Mouse (Mus musculus) liver, adult 2 months (tissue): ENCODE data around the gene Rccd1. TPM values are rescaled to one million over a fixed set of nuclear protein-coding genes. Genes with fewer than 3 reads are reported as not detected.
A peak's percentile ranks its signal among the peaks of the same experiment; 100 is the strongest.

ENCODE experiments used
- DNase-seq: peaks from one replicate; pipeline ENCODE4 v3.0.0-alpha.2; 2011; ENCODE audit warnings: low read depth, low spot score; ENCODE audit errors: extremely low read depth
- H3K27ac ChIP-seq: fragments of 200-500 bp; replicated peaks from 2 replicates; pipeline ENCODE4 v1.5.1; 2012; ENCODE audit warnings: low read depth, mild to moderate bottlenecking, control low read depth, inconsistent platforms, low read length; ENCODE audit not compliant: insufficient read depth
- H3K27me3 ChIP-seq: fragments of 200-500 bp; 2 replicates; pipeline ENCODE4 v1.6.1; 2012; ENCODE audit warnings: mild to moderate bottlenecking, moderate library complexity, low read length, inconsistent platforms; ENCODE audit not compliant: control insufficient read depth, insufficient read depth
- H3K36me3 ChIP-seq: fragments of 200-500 bp; 2 replicates; pipeline ENCODE4 v1.6.1; 2012; ENCODE audit warnings: low read length, inconsistent platforms; ENCODE audit not compliant: control insufficient read depth, insufficient read depth
- H3K4me1 ChIP-seq: fragments of 200-500 bp; 2 replicates; pipeline ENCODE4 v1.6.1; 2011; ENCODE audit warnings: low read length; ENCODE audit not compliant: control insufficient read depth, insufficient read depth
- H3K4me3 ChIP-seq: fragments of 200-500 bp; 2 replicates; pipeline ENCODE4 v1.5.1; 2011; ENCODE audit warnings: low read depth, mild to moderate bottlenecking, control low read depth, low read length, moderate library complexity; ENCODE audit not compliant: insufficient read depth
- H3K79me2 ChIP-seq: fragments of 200-500 bp; 2 replicates; pipeline ENCODE4 v1.6.1; 2012; ENCODE audit warnings: inconsistent platforms, mild to moderate bottlenecking, low read length, moderate library complexity; ENCODE audit not compliant: control insufficient read depth, insufficient read depth
- H3K9ac ChIP-seq: fragments of 200-500 bp; 2 replicates; pipeline ENCODE4 v1.6.1; 2012; ENCODE audit warnings: low read depth, mild to moderate bottlenecking, control low read depth, inconsistent platforms, low read length
- CTCF ChIP-seq: fragments of 200-500 bp; IDR thresholded peaks from 2 replicates; pipeline ENCODE4 v1.5.1; 2011; ENCODE audit warnings: low read depth, low read length, control low read depth
- POLR2A ChIP-seq: fragments of 200-500 bp; IDR thresholded peaks from 2 replicates; pipeline ENCODE4 v1.6.1; 2011; ENCODE audit warnings: low read length, control low read depth; ENCODE audit not compliant: insufficient read depth; ENCODE audit errors: extremely low read depth
- WGBS: fragments of 180-500 bp; shearing (Covaris S2); methylation state at CpG from one replicate; pipeline ENCODE4 v1.1.7; 2018; 5-methylcytosine and 5-hydroxymethylcytosine counted together
- polyA plus RNA-seq: library from polyadenylated mRNA; depleted of rRNA; stranded (reverse); fragments of >200 nt; gene quantifications from 2 replicates; pipeline ENCODE4 v1.2.3, GENCODE M21; 2012
- total RNA-seq: library from RNA; depleted of rRNA; stranded (reverse); fragments of >200 nt; gene quantifications from 2 replicates; pipeline ENCODE4 v1.2.3, GENCODE M21; 2014

Gene Rccd1
- total and polyA plus RNA-seq, 2 experiments = 1.2 to 3.8 TPM

DNA sequence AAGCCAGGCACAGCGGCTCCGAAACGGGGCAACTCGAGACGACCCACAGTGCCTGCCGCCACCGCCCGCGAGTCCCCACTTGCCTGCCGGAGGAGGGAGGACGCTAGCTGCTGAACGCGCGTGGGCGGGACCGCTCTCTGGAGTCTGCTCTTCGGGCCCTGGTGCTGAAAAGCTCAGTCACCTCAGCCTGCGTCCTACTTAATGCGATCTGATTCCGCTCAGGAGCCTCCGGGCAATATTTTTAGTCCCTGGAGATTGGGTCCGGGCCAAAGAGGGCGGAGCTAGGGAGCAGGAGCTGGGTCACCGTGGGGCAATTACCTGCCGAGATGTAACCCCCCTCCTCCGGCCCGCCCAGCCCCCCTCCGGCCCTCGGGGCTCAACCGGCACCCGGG, 46.4 kb upstream of the Rccd1 start:
- peak; percentile 23; the same call in 1 of the 2 replicates for TF ChIP-seq POLR2A
- TF ChIP-seq CTCF = no peak
- Histone ChIP-seq H3K36me3 (peaks cover 4% of the 10 kb centered on the region; the same call in 1 of the 2 replicates), H3K79me2 (no peaks in the 10 kb centered on the region), H3K27me3 (no peaks in the 10 kb centered on the region), H3K9ac (peak overlapping the region; percentile 69), H3K4me3 (peak overlapping the region; percentile 61), H3K27ac (peak overlapping the region; percentile 35), H3K4me1 (peaks cover 6% of the 10 kb centered on the region)
- DNase-seq = peak; percentile 78
- 1% methylated on average over 31 of the region's 31 CpGs for WGBS

DNA sequence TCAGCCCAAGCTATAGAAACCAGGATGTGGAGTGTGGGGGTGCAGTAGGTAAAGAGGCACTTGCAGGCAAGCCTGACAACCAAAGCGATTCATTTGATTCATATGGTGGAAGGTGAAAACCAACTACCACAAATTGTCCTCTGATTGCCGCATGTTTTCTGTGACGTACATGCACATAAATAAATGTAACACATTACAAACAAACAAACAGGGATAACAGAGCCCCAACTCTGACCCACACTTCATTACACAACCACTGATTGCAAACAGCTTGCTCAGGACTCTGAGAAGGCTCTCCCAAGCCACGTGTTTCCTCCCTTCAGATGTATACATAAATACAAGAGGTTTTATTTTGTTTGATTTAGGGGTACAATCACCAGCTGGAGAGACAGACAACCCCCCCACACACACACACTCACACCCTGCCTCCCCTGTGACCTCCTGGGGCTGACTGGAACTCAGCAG, 45.7 kb upstream of the Rccd1 start:
- DNase-seq = peak; percentile 59
- peak overlapping the region; percentile 19 for H3K27ac ChIP-seq
- H3K4me1 ChIP-seq = peaks cover 6% of the 10 kb centered on the region
- TF ChIP-seq CTCF = no peak
- TF ChIP-seq POLR2A = no peak
- 25% methylated on average over 4 of the region's 4 CpGs for WGBS
- no peaks in the 10 kb centered on the region for H3K79me2 ChIP-seq
- peak overlapping the region; percentile 61 for H3K4me3 ChIP-seq
- no peak overlapping the region; the same call in 1 of the 2 replicates for H3K9ac ChIP-seq
- H3K27me3 ChIP-seq = no peaks in the 10 kb centered on the region
- H3K36me3 ChIP-seq = peaks cover 4% of the 10 kb centered on the region; the same call in 1 of the 2 replicates

DNA sequence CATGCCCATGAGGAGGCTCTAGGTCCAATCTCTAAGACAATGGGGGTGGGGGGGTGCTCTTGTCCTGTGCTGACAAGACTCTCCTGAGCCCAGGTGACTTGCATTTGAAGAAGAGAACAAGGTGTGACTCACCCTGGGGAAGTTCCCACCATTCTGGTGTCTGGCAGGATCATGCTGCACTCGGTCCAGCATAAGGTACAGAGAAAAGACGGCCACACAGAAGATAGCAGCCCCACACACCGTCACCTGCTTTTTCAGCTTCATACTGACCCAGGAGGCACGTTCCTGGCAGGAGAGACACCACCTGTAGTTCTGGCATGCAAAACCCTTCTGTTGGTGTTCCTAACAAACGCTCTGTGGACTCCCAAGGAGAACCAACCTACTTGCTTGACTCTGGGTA, 45.2 kb upstream of the Rccd1 start:
- no peaks in the 10 kb centered on the region for H3K27me3 ChIP-seq
- H3K79me2 ChIP-seq = no peaks in the 10 kb centered on the region
- DNase-seq = no peak
- peaks cover 4% of the 10 kb centered on the region; the same call in 1 of the 2 replicates for H3K36me3 ChIP-seq
- peaks cover 6% of the 10 kb centered on the region for H3K4me1 ChIP-seq
- H3K9ac ChIP-seq = no peak overlapping the region
- no peak overlapping the region for H3K4me3 ChIP-seq
- WGBS = 75% methylated on average over 5 of the region's 5 CpGs
- no peak overlapping the region for H3K27ac ChIP-seq
- TF ChIP-seq POLR2A (no peak), CTCF (no peak)

DNA sequence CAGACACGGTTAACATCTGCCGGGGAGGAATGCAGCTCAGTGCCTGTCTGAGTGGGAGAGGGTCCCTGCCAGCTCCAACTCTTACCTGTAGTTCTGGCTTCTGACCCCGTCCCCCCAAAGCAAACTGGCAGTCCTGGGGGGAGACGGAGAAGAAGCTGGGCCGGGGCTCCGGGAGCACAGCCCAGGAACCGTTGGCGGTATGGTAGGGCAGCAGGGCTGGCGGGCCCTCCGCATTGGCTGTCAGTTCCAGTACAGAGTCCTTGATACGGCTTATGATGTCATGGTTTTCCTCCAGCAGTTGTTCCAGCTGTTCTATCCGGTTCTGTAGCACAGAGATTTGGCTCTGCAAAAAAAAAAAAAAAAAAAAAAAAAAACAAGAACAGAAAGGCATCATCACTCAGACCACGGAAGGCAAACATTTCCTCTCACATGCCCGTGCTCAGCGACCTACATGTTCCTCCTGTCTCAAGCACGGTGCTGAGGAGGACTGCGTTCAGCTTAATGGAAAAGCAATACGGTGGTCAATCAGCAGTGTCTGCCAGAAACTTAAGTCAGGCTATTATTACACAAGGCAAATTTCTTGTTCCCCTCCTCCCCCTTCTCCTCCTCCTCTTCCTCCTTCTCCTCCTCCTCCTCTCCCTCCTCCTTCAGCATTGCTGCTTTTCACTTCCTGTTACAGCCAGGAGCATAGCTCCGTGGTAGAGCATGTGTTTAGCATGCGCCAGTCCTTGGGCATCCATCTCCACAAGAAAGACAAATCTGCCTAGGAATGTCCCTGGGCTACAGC, 44.6 kb upstream of the Rccd1 start:
- Histone ChIP-seq H3K27ac (no peak overlapping the region), H3K4me3 (no peak overlapping the region), H3K27me3 (no peaks in the 10 kb centered on the region), H3K36me3 (peaks cover 4% of the 10 kb centered on the region; the same call in 1 of the 2 replicates), H3K79me2 (no peaks in the 10 kb centered on the region), H3K9ac (no peak overlapping the region), H3K4me1 (peaks cover 6% of the 10 kb centered on the region)
- 78% methylated on average over 20 of the region's 20 CpGs for WGBS
- DNase-seq = no peak
- TF ChIP-seq POLR2A (no peak), CTCF (no peak)

DNA sequence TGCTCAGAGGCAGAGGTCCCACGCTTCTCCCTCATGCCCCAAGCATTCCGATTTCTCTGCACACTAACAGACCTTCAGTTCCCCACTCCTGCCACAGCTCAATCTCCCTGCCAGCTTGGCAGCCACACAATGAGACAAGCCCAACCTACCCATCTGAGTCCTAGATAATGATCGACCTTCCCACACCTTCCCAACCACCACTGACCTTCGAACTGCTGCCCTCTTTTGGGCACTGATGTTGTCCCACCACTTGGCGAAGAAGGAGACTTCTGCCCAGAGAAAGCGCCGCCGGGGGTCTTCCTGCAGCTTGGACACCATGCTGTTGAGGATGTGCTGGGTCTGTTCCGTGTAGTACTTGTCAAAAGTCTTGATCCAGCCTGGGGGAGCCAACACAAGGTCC, 43.8 kb upstream of the Rccd1 start:
- H3K9ac ChIP-seq = no peak overlapping the region
- 80% methylated on average over 9 of the region's 9 CpGs for WGBS
- no peak for DNase-seq
- TF ChIP-seq CTCF = no peak
- TF ChIP-seq POLR2A = no peak
- H3K27me3 ChIP-seq = no peaks in the 10 kb centered on the region
- no peaks in the 10 kb centered on the region for H3K79me2 ChIP-seq
- H3K4me3 ChIP-seq = no peak overlapping the region
- peaks cover 4% of the 10 kb centered on the region; the same call in 1 of the 2 replicates for H3K36me3 ChIP-seq
- H3K27ac ChIP-seq = no peak overlapping the region
- peaks cover 6% of the 10 kb centered on the region for H3K4me1 ChIP-seq

DNA sequence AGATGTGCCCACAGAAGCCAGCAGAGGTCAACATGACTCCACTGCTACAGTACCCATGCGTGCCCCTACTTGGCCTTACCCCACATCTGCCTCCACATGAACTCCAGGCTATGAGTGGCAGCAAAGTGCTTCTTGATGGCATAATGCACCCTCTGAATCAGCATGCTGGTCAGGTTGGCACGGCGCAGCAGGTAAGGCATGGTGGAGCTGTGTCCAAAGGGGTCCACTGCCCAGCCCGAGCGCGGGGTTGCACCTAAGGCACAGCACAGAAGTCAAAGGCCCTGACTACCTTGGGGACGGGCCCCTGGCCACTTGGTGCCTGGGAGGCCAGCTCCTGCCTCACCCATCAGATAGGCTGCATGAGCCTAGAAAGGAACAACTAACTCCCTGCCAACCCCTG, 43.0 kb upstream of the Rccd1 start:
- H3K27me3 ChIP-seq = no peaks in the 10 kb centered on the region
- no peaks in the 10 kb centered on the region for H3K79me2 ChIP-seq
- peaks cover 4% of the 10 kb centered on the region; the same call in 1 of the 2 replicates for H3K36me3 ChIP-seq
- H3K9ac ChIP-seq = no peak overlapping the region
- peaks cover 6% of the 10 kb centered on the region for H3K4me1 ChIP-seq
- TF ChIP-seq POLR2A (no peak), CTCF (no peak)
- H3K4me3 ChIP-seq = no peak overlapping the region
- WGBS = over 99% methylated on average over 7 of the region's 7 CpGs
- no peak overlapping the region for H3K27ac ChIP-seq
- DNase-seq = no peak
